13 mouse cellular contexts compared by ENCODE assay signal in the genomic region with DNA sequence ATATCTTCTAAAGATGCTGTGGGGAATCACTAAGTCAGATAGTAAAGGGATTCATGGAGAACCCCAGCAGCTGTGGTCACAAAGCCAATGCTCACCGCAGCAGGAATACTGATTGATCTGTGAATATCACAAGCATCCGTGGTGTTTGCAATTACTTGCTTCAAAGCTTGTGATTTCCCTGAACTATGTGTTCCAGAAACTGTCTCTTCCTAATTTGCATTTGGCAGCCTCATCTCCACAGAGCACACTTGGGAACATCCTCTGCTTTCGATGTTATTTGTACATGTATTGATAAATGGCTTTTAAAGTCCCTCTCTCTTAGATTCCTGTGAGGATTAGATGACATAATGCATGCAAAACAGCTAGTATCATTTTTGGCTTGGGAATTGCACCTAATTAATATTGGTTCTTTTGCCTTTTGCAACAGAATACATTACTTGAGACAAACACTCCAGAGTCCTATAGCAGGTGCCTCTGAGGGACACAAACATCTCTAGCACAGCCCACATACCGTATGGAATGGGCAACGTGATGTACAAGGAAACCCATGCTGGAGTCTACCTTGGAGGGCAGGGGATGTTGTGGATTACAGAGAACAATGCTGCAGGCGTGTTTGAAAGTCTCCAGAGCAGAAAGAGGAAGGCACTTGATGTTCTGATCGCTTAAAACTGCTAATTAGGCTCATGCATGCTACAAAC.
A peak's percentile ranks its signal among the peaks of the same experiment; 100 is the strongest.
DNase-seq lines count a peak whose midpoint lies in the region; ATAC-seq and TF ChIP-seq lines count a peak whose summit lies in the region.
"Had no signal": no experiment of that assay in that cellular context is flagged by ENCODE, and none has a peak within 500 bp of the region (broad histone marks: within the 10 kb centered on the region; RNA-seq: fewer than 3 reads in every experiment).

No protein-coding gene starts in this region.

- peak; percentile 60; the same call in 1 of the 2 replicates for ATAC-seq in hindbrain, embryonic 16.5 days
- ATAC-seq in hindbrain, embryonic 13.5 days (ENCODE audit: low FRiP score) = no peak
- ATAC-seq: Patski had no signal

- TF ChIP-seq POLR2A in cortical plate, adult 2 months (IDR thresholded peaks at IDR 0.05; ENCODE audit: extremely low read depth, insufficient read depth, low read length) = no peak

- H3K9me3 ChIP-seq in hindbrain, embryonic 16.5 days (ENCODE audit: control insufficient read depth, low read length) = no peaks in the 10 kb centered on the region
- H3K9me3 ChIP-seq in hindbrain, embryonic 13.5 days = no peaks in the 10 kb centered on the region
- H3K9me3 ChIP-seq: embryonic facial prominence, embryonic 12.5 days had no signal

- no peaks in the 10 kb centered on the region for H3K36me3 ChIP-seq in hindbrain, embryonic 16.5 days (ENCODE audit: control insufficient read depth, insufficient read depth, low read length)
- no peaks in the 10 kb centered on the region for H3K36me3 ChIP-seq in hindbrain, embryonic 13.5 days
- H3K36me3 ChIP-seq: embryonic facial prominence, embryonic 12.5 days had no signal

- H3K27ac ChIP-seq in hindbrain, embryonic 16.5 days (ENCODE audit: low read depth, low read length) = 0 out of 2 replicates have a peak overlapping the region, but pooled peaks have one; percentile 7
- no peak overlapping the region for H3K27ac ChIP-seq in hindbrain, embryonic 13.5 days
- H3K27ac ChIP-seq in cortical plate, adult 2 months (ENCODE audit: insufficient read depth, low read length) = 0 out of 2 replicates have a peak overlapping the region, but pooled peaks have one; percentile 24
- H3K27ac ChIP-seq: embryonic facial prominence, embryonic 12.5 days had no signal

- H3K4me2 ChIP-seq in hindbrain, embryonic 16.5 days (ENCODE audit: low read length) = no peak overlapping the region
- no peak overlapping the region for H3K4me2 ChIP-seq in hindbrain, embryonic 13.5 days
- H3K4me2 ChIP-seq: embryonic facial prominence, embryonic 12.5 days had no signal

- no peak for TF ChIP-seq CTCF in cortical plate, adult 2 months (IDR thresholded peaks at IDR 0.05; ENCODE audit: extremely low read depth, insufficient read depth, low read length)

- 55% methylated on average over 7 of the region's 7 CpGs for WGBS in hindbrain, embryonic 16.5 days
- WGBS in hindbrain, embryonic 13.5 days = 74% methylated on average over 7 of the region's 7 CpGs

- peak; percentile 4 to 37 for DNase-seq in adrenal gland, adult (ENCODE audit: inconsistent age in 2 of 2, low spot score in 1 of 2)
- no peak for DNase-seq in adrenal gland, postnatal 36 days
- peak; percentile 49 to 65 for DNase-seq in layer of hippocampus, postnatal 14 days (ENCODE audit: low spot score in 2 of 2)
- no peak for DNase-seq in kidney, postnatal 10 days
- no peak for DNase-seq in cerebellum, postnatal 4 days (ENCODE audit: low spot score in 2 of 2)
- DNase-seq: kidney, postnatal 25 days; lung, adult 18-20 months; spleen, adult 18-20 months had no signal

- H3K4me1 ChIP-seq in hindbrain, embryonic 16.5 days (ENCODE audit: control insufficient read depth, insufficient read depth, low read depth, low read length) = peaks cover 2% of the 10 kb centered on the region; the same call in 1 of the 2 replicates
- H3K4me1 ChIP-seq in hindbrain, embryonic 13.5 days (replicated peaks) = 0 out of 2 replicates have a peak, but pooled peaks cover 3% of the 10 kb centered on the region
- peaks cover 6% of the 10 kb centered on the region for H3K4me1 ChIP-seq in cortical plate, adult 2 months (ENCODE audit: control insufficient read depth, insufficient read depth, low read length)
- H3K4me1 ChIP-seq: embryonic facial prominence, embryonic 12.5 days had no signal

- no peak overlapping the region for H3K4me3 ChIP-seq in hindbrain, embryonic 16.5 days (ENCODE audit: low read length)
- no peak overlapping the region for H3K4me3 ChIP-seq in hindbrain, embryonic 13.5 days
- no peak overlapping the region for H3K4me3 ChIP-seq in cortical plate, adult 2 months (ENCODE audit: insufficient read depth, low read length)
- H3K4me3 ChIP-seq: embryonic facial prominence, embryonic 12.5 days had no signal

- no peak overlapping the region for H3K9ac ChIP-seq in hindbrain, embryonic 16.5 days (ENCODE audit: low read depth, low read length)
- no peak overlapping the region for H3K9ac ChIP-seq in hindbrain, embryonic 13.5 days
- H3K9ac ChIP-seq: embryonic facial prominence, embryonic 12.5 days had no signal

- no peaks in the 10 kb centered on the region for H3K27me3 ChIP-seq in hindbrain, embryonic 16.5 days (replicated peaks; ENCODE audit: control insufficient read depth, insufficient read depth, low read length)
- H3K27me3 ChIP-seq in hindbrain, embryonic 13.5 days = no peaks in the 10 kb centered on the region
- H3K27me3 ChIP-seq: embryonic facial prominence, embryonic 12.5 days; Patski had no signal

Comparison
In these comparisons a context has a peak if more than half of its experiments do, and no peak if none do; other contexts are left out.
1. DNase-seq: peak in adrenal gland, adult (2 of 2) and layer of hippocampus, postnatal 14 days (2 of 2); none in adrenal gland, postnatal 36 days (0 of 2), kidney, postnatal 10 days (single experiment) and cerebellum, postnatal 4 days (0 of 2).